Mouse (Mus musculus) bone marrow macrophage, adult 2 months (primary cell): ENCODE data around the gene Cars.

Experiments used
- CTCF ChIP-seq: IDR thresholded peaks from 2 replicates; pipeline ENCODE4 v1.5.1; 2012; ENCODE audit warnings: low read depth, mild to moderate bottlenecking, low read length, moderate library complexity
- POLR2A ChIP-seq: IDR thresholded peaks from 2 replicates; pipeline ENCODE4 v1.6.1; 2012; ENCODE audit warnings: mild to moderate bottlenecking, low read depth, low read length, borderline replicate concordance

DNA sequence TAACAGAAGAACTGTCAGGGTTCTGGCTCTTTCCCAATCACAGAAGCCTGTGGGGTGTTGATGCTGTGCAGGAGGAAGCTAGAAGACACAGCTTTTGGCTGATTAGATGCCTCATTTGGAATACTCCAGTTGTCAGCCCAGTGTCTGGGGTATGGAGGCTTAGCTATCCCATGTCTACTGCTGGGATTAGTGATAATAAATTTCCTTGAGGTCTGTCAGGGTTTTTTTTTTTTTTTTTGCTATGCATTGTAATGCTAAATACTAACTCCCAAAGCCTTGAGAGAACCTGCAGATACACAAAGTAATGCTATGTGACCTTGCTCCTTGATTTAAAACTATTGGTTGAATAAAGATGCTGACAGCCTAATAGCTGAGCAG, 88.6 kb downstream of the Cars start:
- TF ChIP-seq POLR2A: no peak
- no peak for TF ChIP-seq CTCF
